Mouse (Mus musculus): ENCODE data around the gene Eml2. TPM values are rescaled to one million over a fixed set of nuclear protein-coding genes. Genes with fewer than 3 reads are reported as not detected.
A peak's percentile ranks its signal among the peaks of the same experiment; 100 is the strongest.

Gene Eml2
- 11.1 and 12.9 TPM in 2 replicates for polyA plus RNA-seq (2012; rRNA removed)

DNA sequence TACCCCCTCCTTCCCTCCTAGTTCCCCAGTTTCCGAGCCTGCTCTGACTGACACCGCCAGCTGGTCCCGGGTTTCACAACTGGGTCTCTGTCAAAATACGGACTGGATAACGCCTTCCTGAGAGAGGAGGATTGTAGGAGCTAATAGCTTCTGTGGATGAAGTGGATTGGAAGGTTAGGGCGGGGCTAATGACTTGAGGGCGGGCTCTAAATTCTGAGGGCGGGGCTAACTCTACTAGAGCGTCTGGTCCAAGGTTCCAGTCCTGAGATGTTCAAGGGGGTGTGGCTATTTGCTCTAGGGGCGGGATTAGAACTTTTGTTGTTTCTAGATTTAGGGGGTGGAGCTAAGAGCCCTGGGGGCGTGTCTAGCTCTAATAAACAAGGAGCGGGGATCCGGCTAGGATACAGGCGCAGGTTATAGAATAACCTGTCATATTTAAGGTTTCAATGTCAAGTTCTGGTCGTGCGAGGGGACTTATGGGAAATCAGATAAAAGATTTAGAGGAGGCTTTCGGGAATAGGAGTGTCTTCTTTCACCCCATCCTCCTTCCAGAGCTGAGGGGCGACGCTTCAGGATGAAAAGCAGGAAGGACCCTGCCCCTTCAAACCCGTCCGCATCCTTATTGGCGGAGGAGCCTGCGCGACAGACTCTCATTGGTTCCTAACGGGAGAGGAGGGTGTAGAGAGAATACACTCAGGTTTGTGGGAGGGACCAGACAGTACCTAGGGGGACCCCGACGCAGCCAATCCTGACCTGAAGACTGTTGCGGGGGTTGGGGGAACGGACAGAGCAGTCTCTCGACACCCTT lies at the start of gene Eml2:
Eml2 (plus strand) TSS at position 714 of the 808 bp plus-strand sequence.
- Histone ChIP-seq H3K4me1 (ENCODE audit: control insufficient read depth, insufficient read depth, low read length) (peaks cover 46% of the 10 kb centered on the region), H3K27ac (ENCODE audit: control insufficient read depth, insufficient read depth, low read depth, low read length) (no peak within 1 kb of the TSS), H3K4me3 (ENCODE audit: control insufficient read depth, low read depth, low read length) (peak within 1 kb of the TSS; percentile 84), H3K27me3 (ENCODE audit: control insufficient read depth, insufficient read depth, low read length) (peaks cover 7% of the 10 kb centered on the region), H3K36me3 (ENCODE audit: control insufficient read depth, insufficient read depth, low read length) (no peaks in the 10 kb centered on the region)
- no peak for TF ChIP-seq POLR2A (IDR thresholded peaks at IDR 0.05; ENCODE audit: control insufficient read depth, low read depth, low read length)

DNA sequence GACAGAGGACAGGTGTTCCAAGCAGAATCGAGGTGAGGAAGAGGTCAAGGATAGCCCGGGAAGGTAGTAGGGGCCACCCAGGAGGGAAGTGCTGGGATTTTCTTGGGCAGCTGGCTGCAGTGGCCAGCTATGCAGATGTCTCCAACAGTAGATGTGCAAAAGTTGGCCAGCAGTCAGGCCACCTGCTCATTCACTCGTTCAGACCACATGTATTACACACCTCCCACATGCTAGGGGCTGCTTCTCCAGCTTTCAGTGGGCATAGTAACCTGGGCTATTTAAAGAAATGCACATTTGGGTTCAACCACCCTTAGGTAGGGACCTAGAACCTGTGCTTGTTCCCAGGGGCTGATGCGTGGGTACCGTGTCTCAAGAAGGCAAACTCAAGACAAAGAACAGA lies 48.5 kb upstream of the Eml2 start:
- H3K36me3 ChIP-seq (ENCODE audit: control insufficient read depth, insufficient read depth, low read length) = no peaks in the 10 kb centered on the region
- H3K4me3 ChIP-seq (ENCODE audit: control insufficient read depth, low read depth, low read length) = no peak overlapping the region
- TF ChIP-seq CTCF (IDR thresholded peaks at IDR 0.05; ENCODE audit: control insufficient read depth, insufficient read depth, insufficient replicate concordance, low read depth, low read length) (no peak), POLR2A (IDR thresholded peaks at IDR 0.05; ENCODE audit: control insufficient read depth, low read depth, low read length) (no peak)
- peaks cover 10% of the 10 kb centered on the region; the same call in 1 of the 2 replicates for H3K4me1 ChIP-seq (ENCODE audit: control insufficient read depth, insufficient read depth, low read length)
- H3K27ac ChIP-seq (ENCODE audit: control insufficient read depth, insufficient read depth, low read depth, low read length) = no peak overlapping the region
- H3K27me3 ChIP-seq (ENCODE audit: control insufficient read depth, insufficient read depth, low read length) = no peaks in the 10 kb centered on the region

DNA sequence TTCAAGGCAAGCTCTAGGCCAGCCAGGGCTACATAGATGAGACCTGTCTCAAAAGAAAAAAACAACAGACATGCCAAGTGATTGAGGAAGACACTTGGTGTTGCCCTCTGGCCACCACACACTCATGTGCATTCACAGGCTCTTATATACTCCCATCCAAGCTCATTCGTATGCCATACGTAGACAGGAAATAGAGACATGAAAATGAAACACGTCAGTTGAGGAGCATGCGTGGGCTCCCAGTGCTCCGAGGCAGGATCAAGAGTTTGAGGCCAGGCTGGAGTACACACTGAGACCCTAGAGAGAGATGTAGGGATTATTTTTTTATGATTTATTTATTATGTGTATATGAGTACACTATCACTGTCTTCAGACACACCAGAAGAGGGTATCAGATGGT lies 46.8 kb upstream of the Eml2 start:
- TF ChIP-seq POLR2A (IDR thresholded peaks at IDR 0.05; ENCODE audit: control insufficient read depth, low read depth, low read length) (no peak), CTCF (IDR thresholded peaks at IDR 0.05; ENCODE audit: control insufficient read depth, insufficient read depth, insufficient replicate concordance, low read depth, low read length) (no peak)
- Histone ChIP-seq H3K4me3 (ENCODE audit: control insufficient read depth, low read depth, low read length) (no peak overlapping the region), H3K27me3 (ENCODE audit: control insufficient read depth, insufficient read depth, low read length) (no peaks in the 10 kb centered on the region), H3K36me3 (ENCODE audit: control insufficient read depth, insufficient read depth, low read length) (no peaks in the 10 kb centered on the region), H3K27ac (ENCODE audit: control insufficient read depth, insufficient read depth, low read depth, low read length) (no peak overlapping the region), H3K4me1 (ENCODE audit: control insufficient read depth, insufficient read depth, low read length) (peaks cover 10% of the 10 kb centered on the region; the same call in 1 of the 2 replicates)

DNA sequence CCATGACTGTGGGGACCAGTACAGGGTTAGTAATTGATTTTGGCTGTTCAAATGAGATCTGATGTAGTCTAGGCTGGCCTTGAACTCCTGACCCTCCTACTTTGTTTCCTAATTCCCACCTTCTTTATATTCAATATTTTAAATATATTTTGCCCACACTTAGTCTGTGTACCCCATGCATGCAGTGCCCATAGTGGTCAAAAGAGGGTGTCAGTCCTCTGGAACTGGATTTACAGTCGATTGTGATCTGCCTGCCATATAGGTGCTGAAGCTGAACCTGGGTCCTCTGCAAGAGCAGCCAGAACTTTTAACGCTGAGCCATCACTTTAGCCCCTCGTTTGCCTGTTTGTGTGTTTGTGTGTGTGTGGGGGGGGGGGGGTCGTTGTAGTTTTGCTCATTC lies 45.6 kb upstream of the Eml2 start:
- peak overlapping the region; percentile 86 for H3K27ac ChIP-seq (ENCODE audit: control insufficient read depth, insufficient read depth, low read depth, low read length)
- TF ChIP-seq POLR2A (IDR thresholded peaks at IDR 0.05; ENCODE audit: control insufficient read depth, low read depth, low read length) (no peak), CTCF (IDR thresholded peaks at IDR 0.05; ENCODE audit: control insufficient read depth, insufficient read depth, insufficient replicate concordance, low read depth, low read length) (no peak)
- peaks cover 10% of the 10 kb centered on the region; the same call in 1 of the 2 replicates for H3K4me1 ChIP-seq (ENCODE audit: control insufficient read depth, insufficient read depth, low read length)
- no peaks in the 10 kb centered on the region for H3K36me3 ChIP-seq (ENCODE audit: control insufficient read depth, insufficient read depth, low read length)
- H3K4me3 ChIP-seq (ENCODE audit: control insufficient read depth, low read depth, low read length) = peak overlapping the region; percentile 85
- H3K27me3 ChIP-seq (ENCODE audit: control insufficient read depth, insufficient read depth, low read length) = no peaks in the 10 kb centered on the region

DNA sequence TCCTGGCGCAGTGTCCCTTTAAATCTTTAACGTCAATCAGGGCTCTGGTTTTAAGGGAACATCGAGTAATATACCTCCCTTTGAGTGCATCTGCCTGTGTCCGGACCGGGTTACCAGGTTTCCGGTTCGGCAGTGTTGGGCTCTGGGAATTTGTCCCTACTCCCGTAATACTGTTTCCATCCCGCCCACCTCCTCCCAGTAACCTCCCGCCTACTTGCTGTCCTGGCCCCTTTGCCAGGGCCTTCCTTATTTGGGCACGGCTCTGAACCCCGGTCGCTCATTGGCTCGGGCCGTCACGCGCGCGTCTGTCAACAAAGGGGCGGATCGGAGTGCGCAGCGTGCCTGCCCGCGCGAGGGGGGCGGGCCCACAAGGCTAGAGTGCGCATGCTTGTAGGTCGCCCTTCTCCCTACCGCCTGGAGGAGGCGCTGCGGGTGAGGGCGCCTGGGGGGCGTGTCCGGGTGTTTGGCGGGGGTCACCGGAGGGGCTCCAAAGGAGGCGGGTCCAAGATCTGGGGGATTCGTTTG lies 44.8 kb upstream of the Eml2 start:
- Histone ChIP-seq H3K36me3 (ENCODE audit: control insufficient read depth, insufficient read depth, low read length) (no peaks in the 10 kb centered on the region), H3K4me3 (ENCODE audit: control insufficient read depth, low read depth, low read length) (peak overlapping the region; percentile 85), H3K27me3 (ENCODE audit: control insufficient read depth, insufficient read depth, low read length) (no peaks in the 10 kb centered on the region), H3K27ac (ENCODE audit: control insufficient read depth, insufficient read depth, low read depth, low read length) (peak overlapping the region; percentile 86), H3K4me1 (ENCODE audit: control insufficient read depth, insufficient read depth, low read length) (peaks cover 10% of the 10 kb centered on the region; the same call in 1 of the 2 replicates)
- TF ChIP-seq CTCF (IDR thresholded peaks at IDR 0.05; ENCODE audit: control insufficient read depth, insufficient read depth, insufficient replicate concordance, low read depth, low read length) = peak; percentile 76
- TF ChIP-seq POLR2A (IDR thresholded peaks at IDR 0.05; ENCODE audit: control insufficient read depth, low read depth, low read length) = peak; percentile 42; the same call in 1 of the 2 replicates

DNA sequence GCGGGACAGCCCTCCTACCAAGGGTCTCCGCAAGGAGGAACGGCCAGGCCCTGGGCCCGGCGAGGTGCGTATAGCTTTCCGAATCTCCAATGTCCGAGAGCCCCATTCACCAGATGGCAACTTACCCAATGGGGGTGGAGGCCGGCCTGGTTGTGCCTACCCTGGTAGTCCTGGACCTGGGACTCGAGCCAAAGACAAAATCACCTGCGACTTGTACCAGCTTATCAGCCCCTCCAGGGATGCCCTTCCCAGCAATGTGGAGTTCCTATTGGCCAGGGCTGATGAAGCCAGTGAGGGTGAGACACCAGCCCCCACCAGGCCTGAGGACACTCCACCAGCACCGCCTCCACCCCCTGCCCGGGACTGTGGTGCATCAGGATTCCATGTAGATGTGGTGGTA lies 40.1 kb upstream of the Eml2 start:
- TF ChIP-seq CTCF (IDR thresholded peaks at IDR 0.05; ENCODE audit: control insufficient read depth, insufficient read depth, insufficient replicate concordance, low read depth, low read length) (no peak), POLR2A (IDR thresholded peaks at IDR 0.05; ENCODE audit: control insufficient read depth, low read depth, low read length) (no peak)

DNA sequence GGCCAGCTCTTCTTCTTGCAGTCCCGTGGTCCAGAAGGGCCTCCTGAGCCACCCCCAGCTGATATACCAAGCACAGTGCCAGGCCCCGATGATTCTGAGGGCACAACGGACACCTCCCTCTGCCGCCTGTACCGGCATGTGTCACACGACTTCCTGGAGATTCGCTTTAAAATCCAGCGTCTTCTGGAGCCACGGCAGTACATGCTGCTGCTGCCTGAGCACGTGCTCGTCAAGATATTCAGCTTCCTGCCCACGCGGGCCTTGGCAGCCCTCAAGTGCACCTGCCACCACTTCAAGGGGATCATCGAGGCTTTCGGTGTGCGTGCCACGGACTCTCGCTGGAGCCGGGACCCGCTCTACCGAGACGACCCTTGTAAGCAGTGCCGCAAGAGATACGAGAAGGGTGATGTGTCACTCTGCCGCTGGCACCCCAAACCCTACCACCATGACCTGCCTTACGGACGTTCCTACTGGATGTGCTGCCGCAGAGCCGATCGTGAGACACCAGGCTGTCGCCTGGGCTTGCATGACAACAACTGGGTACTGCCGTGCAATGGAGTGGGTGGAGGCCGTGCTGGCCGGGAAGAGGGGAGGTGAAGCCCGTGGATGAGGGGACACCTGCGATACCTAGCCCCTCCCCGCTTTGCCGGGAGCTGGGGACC lies 39.4 kb upstream of the Eml2 start:
- H3K4me1 ChIP-seq (ENCODE audit: control insufficient read depth, insufficient read depth, low read length) = peaks cover under 1% of the 10 kb centered on the region; the same call in 1 of the 2 replicates
- peaks cover 4% of the 10 kb centered on the region; the same call in 1 of the 2 replicates for H3K36me3 ChIP-seq (ENCODE audit: control insufficient read depth, insufficient read depth, low read length)
- H3K27ac ChIP-seq (ENCODE audit: control insufficient read depth, insufficient read depth, low read depth, low read length) = no peak overlapping the region
- no peak for TF ChIP-seq POLR2A (IDR thresholded peaks at IDR 0.05; ENCODE audit: control insufficient read depth, low read depth, low read length)
- no peak for TF ChIP-seq CTCF (IDR thresholded peaks at IDR 0.05; ENCODE audit: control insufficient read depth, insufficient read depth, insufficient replicate concordance, low read depth, low read length)
- no peak overlapping the region for H3K4me3 ChIP-seq (ENCODE audit: control insufficient read depth, low read depth, low read length)
- H3K27me3 ChIP-seq (ENCODE audit: control insufficient read depth, insufficient read depth, low read length) = no peaks in the 10 kb centered on the region

More for the DNA sequence above, 40.1 kb upstream of the Eml2 start:
- Histone ChIP-seq H3K4me3 (ENCODE audit: control insufficient read depth, low read depth, low read length) (no peak overlapping the region), H3K27ac (ENCODE audit: control insufficient read depth, insufficient read depth, low read depth, low read length) (no peak overlapping the region), H3K4me1 (ENCODE audit: control insufficient read depth, insufficient read depth, low read length) (peaks cover 3% of the 10 kb centered on the region; the same call in 1 of the 2 replicates), H3K27me3 (ENCODE audit: control insufficient read depth, insufficient read depth, low read length) (no peaks in the 10 kb centered on the region), H3K36me3 (ENCODE audit: control insufficient read depth, insufficient read depth, low read length) (peaks cover 3% of the 10 kb centered on the region; the same call in 1 of the 2 replicates)

Measured in testis, adult 2 months (tissue).